Mouse (Mus musculus) liver, embryonic 12.5 days (tissue): ENCODE results near the gene Mif. TPM values are rescaled to one million over a fixed set of nuclear protein-coding genes. Genes with fewer than 3 reads are reported as not detected.
A peak's percentile ranks its signal among the peaks of the same experiment; 100 is the strongest.

Experiments
- ATAC-seq: fragments of 200-750 bp; cut with Nextera tagmentation; 2 replicates; pipeline ENCODE4 v1.8.0; 2017; ENCODE audit warnings: moderate number of reproducible peaks, mild to moderate bottlenecking, moderate library complexity
- H3K27ac ChIP-seq: fragments of 300-500 bp; sonication (generic); 2 replicates; pipeline ENCODE4 v1.5.1; 2016; ENCODE audit warnings: mild to moderate bottlenecking
- H3K27me3 ChIP-seq: fragments of 300-500 bp; sonication (generic); replicated peaks from 2 replicates; pipeline ENCODE4 v1.6.1; 2016; ENCODE audit warnings: mild to moderate bottlenecking, moderate library complexity
- H3K36me3 ChIP-seq: fragments of 300-500 bp; sonication (generic); 2 replicates; pipeline ENCODE4 v1.6.1; 2016; ENCODE audit warnings: mild to moderate bottlenecking, moderate library complexity
- H3K4me1 ChIP-seq: fragments of 300-500 bp; sonication (generic); 2 replicates; pipeline ENCODE4 v1.6.1; 2016
- H3K4me2 ChIP-seq: fragments of 300-500 bp; sonication (generic); 2 replicates; pipeline ENCODE4 v1.6.1; 2016; ENCODE audit warnings: mild to moderate bottlenecking, moderate library complexity
- H3K4me3 ChIP-seq: fragments of 300-500 bp; sonication (generic); 2 replicates; pipeline ENCODE4 v1.5.1; 2016; ENCODE audit warnings: mild to moderate bottlenecking, moderate library complexity
- H3K9ac ChIP-seq: fragments of 300-500 bp; sonication (generic); 2 replicates; pipeline ENCODE4 v1.6.1; 2016; ENCODE audit warnings: mild to moderate bottlenecking, moderate library complexity
- H3K9me3 ChIP-seq: fragments of 300-500 bp; sonication (generic); replicated peaks from 2 replicates; pipeline ENCODE4 v1.6.1; 2016; ENCODE audit warnings: mild to moderate bottlenecking, moderate library complexity
- WGBS: fragments of 180-500 bp; shearing (Covaris S2); methylation state at CpG from one replicate; pipeline ENCODE4 v1.1.7; 2016; ENCODE audit not compliant: insufficient replicate concordance; 5-methylcytosine and 5-hydroxymethylcytosine counted together
- polyA plus RNA-seq: library from polyadenylated mRNA; unstranded; fragments of >200 nt; fragmentation: Nextera tagmentation; extraction: Ambion mirVana; gene quantifications from 2 replicates; pipeline ENCODE4 v1.2.1, GENCODE M21; 2016

Mif gene
- polyA plus RNA-seq, 1 experiment from 2014 or later, result 1,459 TPM

DNA sequence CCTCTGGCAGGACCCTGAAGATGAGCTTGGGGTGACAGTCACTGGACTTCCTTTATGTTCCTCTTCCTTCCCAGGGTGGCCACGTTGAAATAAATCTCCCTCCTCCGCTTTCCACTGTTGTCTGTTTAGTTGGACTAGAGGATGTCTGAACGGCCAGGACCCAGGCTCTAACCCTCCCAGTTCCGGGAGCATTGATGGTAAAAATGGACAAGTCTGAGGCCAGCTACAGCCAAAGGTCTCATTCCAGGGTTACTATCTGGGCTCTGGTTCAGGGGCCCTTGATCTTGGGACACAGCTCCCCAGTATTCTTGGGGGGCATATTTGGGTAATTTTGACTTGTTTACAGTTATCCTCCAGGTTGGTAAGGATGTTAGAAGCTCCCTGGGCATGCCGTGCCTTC is 1.5 kb upstream of the Mif start:
- WGBS, result 64% methylated on average over 5 of the region's 5 CpGs
- peaks cover 22% of the 10 kb centered on the region for H3K36me3 ChIP-seq
- H3K27ac ChIP-seq, result no peak overlapping the region

DNA sequence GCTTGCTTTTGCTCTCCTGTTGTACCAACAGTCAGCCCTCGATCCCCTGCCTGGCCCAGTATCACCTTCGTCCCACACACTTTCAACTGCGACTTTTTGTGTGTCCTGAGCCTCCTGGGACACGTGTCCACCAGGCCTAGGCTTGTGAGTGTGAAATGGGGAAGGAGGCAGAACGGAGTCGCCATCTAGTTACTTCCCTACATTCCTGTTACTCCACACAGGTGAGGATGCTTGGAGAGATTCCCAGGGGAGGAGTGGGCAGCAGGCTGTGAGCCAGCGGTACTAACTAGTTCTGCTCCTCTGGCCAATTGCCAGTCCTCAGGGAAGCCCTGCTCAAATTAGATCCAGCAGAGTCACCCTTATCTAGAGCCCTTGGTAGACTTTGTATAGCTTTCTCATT is 706 bp upstream of the Mif start:
- Histone ChIP-seq H3K4me2 (peak overlapping the region; percentile 90), H3K4me3 (no peak overlapping the region), H3K4me1 (peaks cover 41% of the 10 kb centered on the region), H3K27ac (peak overlapping the region; percentile 17), H3K27me3 (no peaks in the 10 kb centered on the region), H3K36me3 (peaks cover 26% of the 10 kb centered on the region), H3K9ac (no peak overlapping the region), H3K9me3 (no peaks in the 10 kb centered on the region)
- 44% methylated on average over 7 of the region's 7 CpGs for WGBS
- no peak for ATAC-seq

More for the DNA sequence above, 1.5 kb upstream of the Mif start:
- Histone ChIP-seq H3K9me3 (no peaks in the 10 kb centered on the region), H3K4me3 (no peak overlapping the region), H3K9ac (no peak overlapping the region), H3K27me3 (0 out of 2 replicates have a peak, but pooled peaks cover 2% of the 10 kb centered on the region), H3K4me2 (no peak overlapping the region), H3K4me1 (peaks cover 41% of the 10 kb centered on the region)
- no peak for ATAC-seq

DNA sequence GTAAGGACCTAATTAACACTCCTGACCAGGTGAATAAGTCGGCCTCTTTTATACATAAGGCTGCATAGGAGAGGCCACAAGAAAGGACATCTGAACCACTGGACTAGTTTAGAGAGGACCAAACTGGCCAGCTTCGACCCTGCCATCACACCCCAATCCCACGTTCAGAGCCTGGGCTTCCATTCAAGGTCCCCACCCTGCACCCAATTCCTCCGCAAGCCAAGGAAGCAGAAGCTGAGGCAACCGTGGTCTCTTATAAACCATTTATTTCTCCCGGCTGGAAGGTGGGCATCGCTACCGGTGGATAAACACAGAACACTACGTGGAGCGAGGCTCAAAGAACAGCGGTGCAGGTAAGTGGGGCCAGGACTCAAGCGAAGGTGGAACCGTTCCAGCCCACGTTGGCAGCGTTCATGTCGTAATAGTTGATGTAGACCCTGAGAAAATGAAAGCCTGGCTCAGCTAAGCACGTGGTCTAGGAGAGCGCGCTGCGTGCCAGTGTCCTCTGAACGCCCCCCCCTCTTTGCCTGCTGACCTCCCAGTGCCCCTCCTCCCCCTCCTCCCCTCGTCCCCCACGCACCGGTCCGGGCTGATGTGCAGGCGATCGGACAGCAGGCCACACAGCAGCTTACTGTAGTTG is 813 bp downstream of the Mif start:
- peak overlapping the region; percentile 85 for H3K9ac ChIP-seq
- H3K9me3 ChIP-seq, result no peaks in the 10 kb centered on the region
- peak overlapping the region; percentile 89 for H3K27ac ChIP-seq
- peaks cover 26% of the 10 kb centered on the region for H3K36me3 ChIP-seq
- H3K4me1 ChIP-seq, result peaks cover 41% of the 10 kb centered on the region
- peak; percentile 33; the same call in 1 of the 2 replicates for ATAC-seq
- 1% methylated on average over 27 of the region's 27 CpGs for WGBS
- H3K4me3 ChIP-seq, result peak overlapping the region; percentile 76
- peak overlapping the region; percentile 90 for H3K4me2 ChIP-seq
- H3K27me3 ChIP-seq, result no peaks in the 10 kb centered on the region

- 0 out of 2 replicates have a peak overlapping the region, but pooled peaks have one; percentile 15 for H3K9ac ChIP-seq
- peaks cover 26% of the 10 kb centered on the region for H3K36me3 ChIP-seq
- no peak overlapping the region for H3K4me3 ChIP-seq
- peaks cover 44% of the 10 kb centered on the region for H3K4me1 ChIP-seq
- H3K27me3 ChIP-seq, result no peaks in the 10 kb centered on the region
- H3K9me3 ChIP-seq, result no peaks in the 10 kb centered on the region
- ATAC-seq, result no peak
- no peak overlapping the region for H3K4me2 ChIP-seq
- WGBS, result 87% methylated on average over 4 of the region's 4 CpGs
- H3K27ac ChIP-seq, result no peak overlapping the region
These were observed 2.4 kb downstream of the Mif start for GRCm38 (mm10) chr10:75857598-75857997.

DNA sequence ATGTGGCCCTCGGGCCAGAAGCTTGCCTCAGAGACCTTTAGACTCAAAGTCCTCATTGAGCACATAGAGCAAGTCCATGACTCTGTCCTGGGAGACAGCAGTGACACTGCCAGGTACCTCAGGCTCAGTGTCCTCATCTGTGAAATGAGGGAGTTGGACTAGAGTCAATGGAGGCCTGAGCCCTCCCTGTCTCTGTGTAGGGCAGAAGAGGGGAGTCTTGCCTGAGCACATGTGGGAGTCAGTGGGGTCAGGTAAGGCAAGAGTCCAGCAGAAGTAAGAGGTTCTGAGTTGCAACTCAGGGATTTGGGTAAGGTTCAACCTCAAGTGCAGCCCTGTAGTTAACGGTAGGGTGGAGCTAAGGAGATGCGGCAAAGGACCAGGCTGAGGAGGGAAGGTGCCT is 3.1 kb downstream of the Mif start:
- Histone ChIP-seq H3K9ac (no peak overlapping the region), H3K36me3 (peaks cover 26% of the 10 kb centered on the region), H3K4me3 (no peak overlapping the region), H3K4me2 (no peak overlapping the region), H3K4me1 (peaks cover 46% of the 10 kb centered on the region), H3K27me3 (peaks cover 4% of the 10 kb centered on the region; the same call in 1 of the 2 replicates), H3K27ac (no peak overlapping the region), H3K9me3 (no peaks in the 10 kb centered on the region)
- WGBS, result 75% methylated on average over 3 of the region's 3 CpGs
- no peak for ATAC-seq

DNA sequence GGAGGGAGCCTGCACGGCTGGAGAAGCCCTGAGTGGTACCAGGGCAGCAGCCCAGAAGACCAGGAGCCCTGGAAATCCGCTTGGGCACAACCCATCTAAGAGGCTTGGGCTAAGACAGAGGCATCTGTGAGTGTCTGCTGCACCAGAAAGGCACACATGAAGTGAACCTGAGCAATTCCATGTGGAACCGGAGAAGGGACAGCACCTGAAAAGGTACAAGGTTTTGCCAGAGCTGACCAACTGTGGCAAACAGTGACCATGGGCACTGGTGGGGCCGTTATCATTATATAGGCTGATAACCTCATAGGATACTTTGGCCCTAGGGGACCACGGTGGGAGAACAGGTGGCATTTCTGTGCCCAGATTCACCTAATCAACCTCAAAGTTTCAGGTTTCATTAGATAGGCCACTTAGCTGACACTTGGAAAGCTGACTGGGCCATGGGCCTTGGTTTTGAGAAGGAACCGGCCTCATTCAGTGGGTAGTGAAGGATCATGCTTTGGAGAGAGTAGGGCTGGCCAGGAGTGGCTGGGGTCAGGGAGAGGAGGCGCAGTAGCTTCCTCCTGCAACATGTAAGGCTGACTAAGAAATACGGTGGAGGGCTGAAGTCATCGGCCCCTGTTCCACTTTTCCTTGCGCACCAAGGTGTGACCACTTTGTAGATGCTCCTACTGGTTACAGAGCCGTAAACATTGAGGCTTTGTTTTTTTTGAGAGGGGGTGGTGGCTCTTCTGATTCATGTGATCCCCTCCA is 3.7 kb downstream of the Mif start:
- peaks cover 46% of the 10 kb centered on the region for H3K4me1 ChIP-seq
- no peak overlapping the region for H3K4me3 ChIP-seq
- no peak overlapping the region for H3K4me2 ChIP-seq
- no peaks in the 10 kb centered on the region for H3K9me3 ChIP-seq
- H3K36me3 ChIP-seq, result peaks cover 26% of the 10 kb centered on the region
- ATAC-seq, result no peak
- WGBS, result 75% methylated on average over 11 of the region's 11 CpGs
- H3K27ac ChIP-seq, result no peak overlapping the region
- no peak overlapping the region for H3K9ac ChIP-seq
- H3K27me3 ChIP-seq, result peaks cover 10% of the 10 kb centered on the region; the same call in 1 of the 2 replicates

- Histone ChIP-seq H3K9ac (no peak overlapping the region), H3K4me1 (peaks cover 39% of the 10 kb centered on the region), H3K9me3 (no peaks in the 10 kb centered on the region), H3K4me2 (no peak overlapping the region), H3K4me3 (no peak overlapping the region), H3K27ac (no peak overlapping the region), H3K36me3 (peaks cover 26% of the 10 kb centered on the region), H3K27me3 (peaks cover 18% of the 10 kb centered on the region; the same call in 1 of the 2 replicates)
- 83% methylated on average over 15 of the region's 15 CpGs for WGBS
- no peak for ATAC-seq
These were observed 4.5 kb downstream of the Mif start for GRCm38 (mm10) chr10:75855416-75855981.

- H3K36me3 ChIP-seq, result peaks cover 26% of the 10 kb centered on the region
- H3K4me2 ChIP-seq, result no peak overlapping the region
- H3K27me3 ChIP-seq, result peaks cover 24% of the 10 kb centered on the region; the same call in 1 of the 2 replicates
- 0 out of 2 replicates have a peak overlapping the region, but pooled peaks have one; percentile 14 for H3K27ac ChIP-seq
- no peak for ATAC-seq
- no peak overlapping the region for H3K9ac ChIP-seq
- no peak overlapping the region for H3K4me3 ChIP-seq
- no peaks in the 10 kb centered on the region for H3K9me3 ChIP-seq
- peaks cover 35% of the 10 kb centered on the region for H3K4me1 ChIP-seq
- 74% methylated on average over 6 of the region's 6 CpGs for WGBS
These were observed 5.2 kb downstream of the Mif start for GRCm38 (mm10) chr10:75854791-75855190.

GRCm38 (mm10) chr10:75854096-75854495 is 5.9 kb downstream of the Mif start:
- Histone ChIP-seq H3K9ac (no peak overlapping the region), H3K27me3 (peaks cover 24% of the 10 kb centered on the region; the same call in 1 of the 2 replicates), H3K9me3 (no peaks in the 10 kb centered on the region), H3K36me3 (peaks cover 26% of the 10 kb centered on the region), H3K4me3 (no peak overlapping the region), H3K4me1 (peaks cover 30% of the 10 kb centered on the region), H3K4me2 (no peak overlapping the region), H3K27ac (no peak overlapping the region)
- ATAC-seq, result 0 out of 2 replicates have a peak, but pooled peaks have one; percentile 35
- WGBS, result 45% methylated on average over 5 of the region's 5 CpGs

GRCm38 (mm10) chr10:75853452-75853851 is 6.6 kb downstream of the Mif start:
- Histone ChIP-seq H3K36me3 (peaks cover 21% of the 10 kb centered on the region), H3K4me2 (no peak overlapping the region), H3K27me3 (peaks cover 28% of the 10 kb centered on the region; the same call in 1 of the 2 replicates), H3K4me1 (peaks cover 28% of the 10 kb centered on the region), H3K4me3 (no peak overlapping the region), H3K27ac (no peak overlapping the region), H3K9me3 (no peaks in the 10 kb centered on the region), H3K9ac (no peak overlapping the region)
- ATAC-seq, result peak; percentile 46
- WGBS, result 17% methylated on average over 10 of the region's 10 CpGs

GRCm38 (mm10) chr10:75852539-75853125 is 7.4 kb downstream of the Mif start:
- Histone ChIP-seq H3K9me3 (no peaks in the 10 kb centered on the region), H3K27me3 (peaks cover 28% of the 10 kb centered on the region; the same call in 1 of the 2 replicates), H3K4me3 (no peak overlapping the region), H3K9ac (no peak overlapping the region), H3K4me1 (peaks cover 22% of the 10 kb centered on the region), H3K4me2 (no peak overlapping the region), H3K36me3 (peaks cover 13% of the 10 kb centered on the region), H3K27ac (no peak overlapping the region)
- 79% methylated on average over 12 of the region's 12 CpGs for WGBS
- no peak for ATAC-seq
